Mouse (Mus musculus) embryonic facial prominence, embryonic 11.5 days (tissue): ENCODE results near the gene Adamts20. TPM values are rescaled to one million over a fixed set of nuclear protein-coding genes. Genes with fewer than 3 reads are reported as not detected.

Source experiments
- ATAC-seq: fragments of 200-750 bp; cut with Nextera tagmentation; replicated peaks from 2 replicates; pipeline ENCODE4 v1.8.0; 2017; ENCODE audit warnings: low read depth; ENCODE audit not compliant: insufficient number of reproducible peaks, low FRiP score, low TSS enrichment
- DNase-seq: peaks from one replicate; pipeline ENCODE4 v3.0.0-alpha.2; 2015; ENCODE audit warnings: low spot score
- H3K27ac ChIP-seq: fragments of 300-500 bp; sonication (generic); replicated peaks from 2 replicates; pipeline ENCODE4 v1.5.1; 2014; ENCODE audit warnings: mild to moderate bottlenecking, low read depth, low read length, control low read depth
- H3K27me3 ChIP-seq: fragments of 300-500 bp; sonication (generic); 2 replicates; pipeline ENCODE4 v1.6.1; 2014; ENCODE audit warnings: mild to moderate bottlenecking, low read length, moderate library complexity, mixed read lengths; ENCODE audit not compliant: control insufficient read depth, insufficient read depth
- H3K36me3 ChIP-seq: fragments of 300-500 bp; sonication (generic); replicated peaks from 2 replicates; pipeline ENCODE4 v1.6.1; 2014; ENCODE audit warnings: low read depth, mild to moderate bottlenecking, low read length, moderate library complexity, mixed read lengths; ENCODE audit not compliant: control insufficient read depth, insufficient read depth
- H3K4me1 ChIP-seq: fragments of 300-500 bp; sonication (generic); 2 replicates; pipeline ENCODE4 v1.6.1; 2014; ENCODE audit warnings: low read length, mixed read lengths; ENCODE audit not compliant: control insufficient read depth, insufficient read depth
- H3K4me2 ChIP-seq: fragments of 300-500 bp; sonication (generic); 2 replicates; pipeline ENCODE4 v1.6.1; 2014; ENCODE audit warnings: low read depth, mild to moderate bottlenecking, control low read depth, low read length, moderate library complexity
- H3K4me3 ChIP-seq: fragments of 300-500 bp; sonication (generic); 2 replicates; pipeline ENCODE4 v1.5.1; 2014; ENCODE audit warnings: low read depth, low read length, control low read depth
- H3K9ac ChIP-seq: fragments of 300-500 bp; sonication (generic); replicated peaks from 2 replicates; pipeline ENCODE4 v1.6.1; 2014; ENCODE audit warnings: mild to moderate bottlenecking, control low read depth, low read length
- H3K9me3 ChIP-seq: fragments of 300-500 bp; sonication (generic); replicated peaks from 2 replicates; pipeline ENCODE4 v1.6.1; 2016; ENCODE audit warnings: mild to moderate bottlenecking, low read length, inconsistent platforms, mixed read lengths; ENCODE audit not compliant: control insufficient read depth
- WGBS: fragments of 180-500 bp; shearing (Covaris S2); extraction: QIAGEN DNeasy Blood & Tissue Kit; methylation state at CpG from one replicate; pipeline ENCODE4 v1.1.7; 2014; 5-methylcytosine and 5-hydroxymethylcytosine counted together
- polyA plus RNA-seq: library from polyadenylated mRNA; unstranded; fragments of >200 nt; fragmentation: Nextera tagmentation; extraction: Ambion mirVana; gene quantifications from 2 replicates; pipeline ENCODE4 v1.2.1, GENCODE M21; 2014

The Adamts20 gene
- polyA plus RNA-seq, 1 experiment from 2014 or later = 6.8 TPM

- H3K9me3 ChIP-seq = no peaks in the 10 kb centered on the region
- no peaks in the 10 kb centered on the region for H3K4me1 ChIP-seq
- no peak overlapping the region for H3K9ac ChIP-seq
- no peaks in the 10 kb centered on the region for H3K36me3 ChIP-seq
- no peak overlapping the region for H3K4me3 ChIP-seq
- no peak for DNase-seq
- ATAC-seq = no peak
- WGBS = 73% methylated on average over 8 of the region's 8 CpGs
- H3K27me3 ChIP-seq = no peaks in the 10 kb centered on the region
- H3K27ac ChIP-seq = no peak overlapping the region
- H3K4me2 ChIP-seq = no peak overlapping the region
Observed at GRCm38 (mm10) chr15:94276418-94276817, 188.8 kb downstream of the Adamts20 start.

GRCm38 (mm10) chr15:94265630-94266029, 199.6 kb downstream of the Adamts20 start:
- H3K27ac ChIP-seq = no peak overlapping the region
- H3K9me3 ChIP-seq = no peaks in the 10 kb centered on the region
- no peak overlapping the region for H3K9ac ChIP-seq
- no peak overlapping the region for H3K4me3 ChIP-seq
- no peaks in the 10 kb centered on the region for H3K36me3 ChIP-seq
- H3K27me3 ChIP-seq = no peaks in the 10 kb centered on the region
- 42% methylated on average over 10 of the region's 10 CpGs for WGBS
- peak; percentile 92 for DNase-seq
- no peak overlapping the region for H3K4me2 ChIP-seq
- H3K4me1 ChIP-seq = no peaks in the 10 kb centered on the region
- ATAC-seq = peak; percentile 65; the same call in 1 of the 2 replicates

- no peak overlapping the region for H3K4me2 ChIP-seq
- 81% methylated on average over 6 of the region's 6 CpGs for WGBS
- H3K4me3 ChIP-seq = no peak overlapping the region
Observed at GRCm38 (mm10) chr15:94264497-94264879, 200.7 kb downstream of the Adamts20 start.

GRCm38 (mm10) chr15:94263866-94264496, 201.2 kb downstream of the Adamts20 start:
- WGBS = 78% methylated on average over 8 of the region's 8 CpGs

More at GRCm38 (mm10) chr15:94264497-94264879, 200.7 kb downstream of the Adamts20 start:
- H3K27me3 ChIP-seq = no peaks in the 10 kb centered on the region
- H3K4me1 ChIP-seq = no peaks in the 10 kb centered on the region
- H3K9me3 ChIP-seq = no peaks in the 10 kb centered on the region
- DNase-seq (no peak), ATAC-seq (no peak)
- H3K27ac ChIP-seq = no peak overlapping the region
- H3K36me3 ChIP-seq = no peaks in the 10 kb centered on the region
- no peak overlapping the region for H3K9ac ChIP-seq

GRCm38 (mm10) chr15:94263241-94263640, 202.0 kb downstream of the Adamts20 start:
- H3K4me2 ChIP-seq = no peak overlapping the region
- 74% methylated on average over 10 of the region's 10 CpGs for WGBS
- no peaks in the 10 kb centered on the region for H3K4me1 ChIP-seq
- no peak for ATAC-seq
- H3K9me3 ChIP-seq = no peaks in the 10 kb centered on the region
- no peaks in the 10 kb centered on the region for H3K27me3 ChIP-seq
- DNase-seq = no peak
- no peaks in the 10 kb centered on the region for H3K36me3 ChIP-seq
- H3K9ac ChIP-seq = no peak overlapping the region
- no peak overlapping the region for H3K4me3 ChIP-seq
- no peak overlapping the region for H3K27ac ChIP-seq

More at GRCm38 (mm10) chr15:94263866-94264496, 201.2 kb downstream of the Adamts20 start:
- no peak overlapping the region for H3K9ac ChIP-seq
- H3K9me3 ChIP-seq = no peaks in the 10 kb centered on the region
- no peak overlapping the region for H3K4me3 ChIP-seq
- DNase-seq (no peak), ATAC-seq (no peak)
- H3K27me3 ChIP-seq = no peaks in the 10 kb centered on the region
- H3K27ac ChIP-seq = no peak overlapping the region
- H3K4me2 ChIP-seq = no peak overlapping the region
- no peaks in the 10 kb centered on the region for H3K4me1 ChIP-seq
- H3K36me3 ChIP-seq = no peaks in the 10 kb centered on the region

GRCm38 (mm10) chr15:94259497-94259896, 205.7 kb downstream of the Adamts20 start:
- Histone ChIP-seq H3K27ac (no peak overlapping the region), H3K27me3 (no peaks in the 10 kb centered on the region), H3K9me3 (no peaks in the 10 kb centered on the region), H3K9ac (no peak overlapping the region), H3K4me1 (no peaks in the 10 kb centered on the region), H3K4me3 (no peak overlapping the region), H3K36me3 (no peaks in the 10 kb centered on the region), H3K4me2 (no peak overlapping the region)
- 93% methylated on average over 4 of the region's 4 CpGs for WGBS
- DNase-seq (no peak), ATAC-seq (no peak)

- Histone ChIP-seq H3K27me3 (no peaks in the 10 kb centered on the region), H3K4me1 (no peaks in the 10 kb centered on the region), H3K9ac (no peak overlapping the region), H3K27ac (no peak overlapping the region), H3K9me3 (no peaks in the 10 kb centered on the region), H3K36me3 (no peaks in the 10 kb centered on the region), H3K4me2 (no peak overlapping the region), H3K4me3 (no peak overlapping the region)
- no peak for ATAC-seq
- WGBS = 90% methylated on average over 5 of the region's 5 CpGs
- DNase-seq = no peak
Observed at GRCm38 (mm10) chr15:94255538-94255937, 209.7 kb downstream of the Adamts20 start.

- no peaks in the 10 kb centered on the region for H3K9me3 ChIP-seq
- 76% methylated on average over 3 of the region's 3 CpGs for whole genome bisulfite sequencing
- no peak for ATAC-seq
- H3K27me3 ChIP-seq = no peaks in the 10 kb centered on the region
- no peaks in the 10 kb centered on the region for H3K36me3 ChIP-seq
- H3K4me3 ChIP-seq = no peak overlapping the region
- no peak overlapping the region for H3K9ac ChIP-seq
- H3K4me1 ChIP-seq = no peaks in the 10 kb centered on the region
- no peak overlapping the region for H3K4me2 ChIP-seq
- peak; percentile 15 for DNase-seq
- no peak overlapping the region for H3K27ac ChIP-seq
Observed at GRCm38 (mm10) chr15:94254861-94255516, 210.2 kb downstream of the Adamts20 start.
